In the genomic region with DNA sequence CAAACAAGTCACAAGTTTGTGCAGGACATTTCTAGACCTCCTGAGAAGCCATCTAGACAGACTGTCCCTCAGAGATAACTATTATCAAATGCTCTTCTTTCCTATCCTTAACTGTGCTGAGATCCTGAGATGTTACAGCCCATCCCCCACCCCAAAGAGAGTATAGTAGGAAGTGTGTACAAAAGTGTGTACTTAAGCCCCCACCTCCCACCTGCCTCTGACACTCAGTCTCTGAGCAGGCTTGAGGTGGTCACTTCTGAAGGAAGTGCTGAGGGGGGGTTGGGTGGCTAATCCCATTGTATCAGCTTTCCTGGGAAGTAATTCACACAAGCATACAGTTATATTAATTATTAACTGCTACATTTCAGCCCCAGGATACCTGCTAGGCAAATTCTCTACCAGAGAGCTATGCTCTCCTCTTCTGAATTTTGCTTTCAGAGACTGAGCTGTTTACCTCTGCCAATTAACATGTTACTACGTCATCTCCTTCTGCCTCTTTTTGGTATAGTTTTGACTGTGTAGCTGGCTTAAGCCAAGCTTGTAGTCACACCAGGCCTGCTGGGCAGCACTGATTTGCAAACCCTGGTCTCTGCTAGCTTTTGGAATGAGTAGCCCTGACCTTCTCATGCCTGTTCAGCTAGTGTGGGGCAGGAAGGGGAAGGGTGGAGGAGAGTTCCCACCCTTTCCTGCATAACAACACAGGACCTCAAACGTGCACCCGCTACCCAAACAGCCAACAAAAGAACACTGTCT, we compare ENCODE assay signal across 8 mouse cellular contexts.
A peak's percentile ranks its signal among the peaks of the same experiment; 100 is the strongest.
DNase-seq lines count a peak whose midpoint lies in the region; ATAC-seq lines count a peak whose summit lies in the region.

No protein-coding gene starts in this region.

- no peaks in the 10 kb centered on the region for H3K27me3 ChIP-seq in kidney, embryonic 16.5 days (ENCODE audit: insufficient read depth, low read length)

- H3K27ac ChIP-seq in kidney, embryonic 16.5 days (ENCODE audit: low read length) = peak overlapping the region; percentile 83

- WGBS in kidney, embryonic 16.5 days = 29% methylated on average over 3 of the region's 3 CpGs

- peaks cover 24% of the 10 kb centered on the region for H3K4me1 ChIP-seq in kidney, embryonic 16.5 days (ENCODE audit: insufficient read depth, low read length)

- H3K9ac ChIP-seq in kidney, embryonic 16.5 days (replicated peaks; ENCODE audit: low read length) = no peak overlapping the region

- peak; percentile 41 to 48 for DNase-seq in B cell, adult 2 months
- DNase-seq in heart, adult 18-20 months = peak; percentile 61 to 89
- no peak for DNase-seq in Muller cell, postnatal 12 days (ENCODE audit: inconsistent ontology term)
- DNase-seq in cerebellum, adult 9-10 months = no peak
- DNase-seq in cerebellum, postnatal 4 days (ENCODE audit: low spot score in 2 of 2) = no peak

- 0 out of 2 replicates have a peak overlapping the region, but pooled peaks have one; percentile 11 for H3K4me2 ChIP-seq in kidney, embryonic 16.5 days (replicated peaks; ENCODE audit: low read depth, low read length)

- no peaks in the 10 kb centered on the region for H3K36me3 ChIP-seq in kidney, embryonic 16.5 days (ENCODE audit: insufficient read depth, low read length)

- no peak overlapping the region for H3K4me3 ChIP-seq in kidney, embryonic 16.5 days (ENCODE audit: low read length)

- ATAC-seq in CD4-positive, CD25-positive, alpha-beta regulatory T cell, adult 4 months = peak; percentile 74
- ATAC-seq in kidney, embryonic 16.5 days (ENCODE audit: low FRiP score, low TSS enrichment) = peak; percentile 89
- peak; percentile 16; the same call in 1 of the 2 replicates for ATAC-seq in megakaryocyte progenitor cell, adult 5-6 weeks (replicated peaks; ENCODE audit: poor library complexity)

- H3K9me3 ChIP-seq in kidney, embryonic 16.5 days (ENCODE audit: low read length) = no peaks in the 10 kb centered on the region

Comparison
In these comparisons a context has a peak if more than half of its experiments do, and no peak if none do; other contexts are left out.
1. DNase-seq: peak in B cell, adult 2 months (2 of 2) and heart, adult 18-20 months (2 of 2); none in Muller cell, postnatal 12 days (single experiment), cerebellum, adult 9-10 months (single experiment) and cerebellum, postnatal 4 days (0 of 2).
2. ATAC-seq: peak in every context shown above with its lines; median percentile 89 in kidney, embryonic 16.5 days; 74 in CD4-positive, CD25-positive, alpha-beta regulatory T cell, adult 4 months; 16 in megakaryocyte progenitor cell, adult 5-6 weeks.